Mouse (Mus musculus) MEL (cell line): Measurements from ENCODE around the gene Chrm3. TPM values are rescaled to one million over a fixed set of nuclear protein-coding genes. Genes with fewer than 3 reads are reported as not detected.

ENCODE experiments used
- DNase-seq: peaks from one replicate; pipeline ENCODE4 v3.0.0; 2011; ENCODE audit warnings: low read depth, low spot score
- H3K27ac ChIP-seq: 2 replicates; pipeline ENCODE4 v1.5.1; 2012; ENCODE audit warnings: low read depth, mild to moderate bottlenecking, control low read depth, low read length, moderate library complexity; ENCODE audit not compliant: control insufficient read depth
- H3K27me3 ChIP-seq, 2 experiments: fragments of 150-350 bp in 1 of 2; sonication (generic) in 1 of 2; 2 replicates each; pipeline ENCODE4 v1.6.1; 2012; ENCODE audit warnings: low read length in 2 of 2, mild to moderate bottlenecking in 2 of 2, improper control_type of control experiment in 1 of 2, moderate library complexity in 1 of 2; ENCODE audit not compliant: insufficient read depth in 2 of 2, control insufficient read depth in 1 of 2
- H3K36me3 ChIP-seq, 2 experiments: 2 replicates each; pipeline ENCODE4 v1.6.1; 2012 to 2014; ENCODE audit warnings: low read length in 2 of 2, improper control_type of control experiment in 1 of 2, inconsistent platforms in 1 of 2, mild to moderate bottlenecking in 1 of 2; ENCODE audit not compliant: insufficient read depth in 2 of 2, control insufficient read depth in 1 of 2
- H3K4me1 ChIP-seq, 2 experiments: fragments of 150-350 bp in 1 of 2; sonication (generic) in 1 of 2; 2 replicates each; pipeline ENCODE4 v1.6.1; 2012; ENCODE audit warnings: low read length in 2 of 2, improper control_type of control experiment in 1 of 2, mild to moderate bottlenecking in 1 of 2; ENCODE audit not compliant: insufficient read depth in 2 of 2, control insufficient read depth in 1 of 2
- H3K4me3 ChIP-seq, 2 experiments: fragments of 150-350 bp in 1 of 2; sonication (generic) in 1 of 2; 2 replicates each; pipeline ENCODE4 v1.5.1; 2012; ENCODE audit warnings: low read depth in 2 of 2, low read length in 2 of 2, mild to moderate bottlenecking in 2 of 2, moderate library complexity in 2 of 2, control low read depth in 1 of 2, improper control_type of control experiment in 1 of 2; ENCODE audit not compliant: control insufficient read depth in 1 of 2, insufficient read depth in 1 of 2
- H3K79me2 ChIP-seq: 2 replicates; pipeline ENCODE4 v1.6.1; 2012; ENCODE audit warnings: mild to moderate bottlenecking, low read length, moderate library complexity; ENCODE audit not compliant: control insufficient read depth, poor library complexity, insufficient read depth
- H3K9ac ChIP-seq: 2 replicates; pipeline ENCODE4 v1.6.1; 2012; ENCODE audit warnings: low read depth, mild to moderate bottlenecking, control low read depth, low read length, moderate library complexity; ENCODE audit not compliant: control insufficient read depth, poor library complexity, severe bottlenecking
- H3K9me3 ChIP-seq: fragments of 150-350 bp; sonication (generic); replicated peaks from 2 replicates; pipeline ENCODE4 v1.6.1; 2012; ENCODE audit warnings: mild to moderate bottlenecking, low read length, improper control_type of control experiment, moderate library complexity; ENCODE audit not compliant: insufficient read depth
- BHLHE40 ChIP-seq: IDR thresholded peaks from 2 replicates; pipeline ENCODE4 v1.6.1; 2012; ENCODE audit warnings: low read depth, mild to moderate bottlenecking, inconsistent platforms, low read length, improper control_type of control experiment, borderline replicate concordance
- CHD2 ChIP-seq: IDR thresholded peaks from 2 replicates; pipeline ENCODE4 v1.6.1; 2011; ENCODE audit warnings: low read length, improper control_type of control experiment
- CTCF ChIP-seq, 3 experiments: IDR thresholded peaks in 2 of 3; conservative IDR thresholded peaks in 1 of 3; 2 replicates each; pipeline ENCODE4 v1.5.1; 2011 to 2012; ENCODE audit warnings: low read length in 3 of 3, low read depth in 2 of 3, mild to moderate bottlenecking in 2 of 3, improper control_type of control experiment in 1 of 3, inconsistent platforms in 1 of 3, mixed read lengths in 1 of 3, moderate library complexity in 1 of 3; ENCODE audit not compliant: control insufficient read depth in 1 of 3, insufficient read depth in 1 of 3, poor library complexity in 1 of 3, severe bottlenecking in 1 of 3
- E2F4 ChIP-seq: IDR thresholded peaks from 2 replicates; pipeline ENCODE4 v1.6.1; 2011; ENCODE audit warnings: low read depth, low read length, improper control_type of control experiment, borderline replicate concordance
- EP300 ChIP-seq, 2 experiments: IDR thresholded peaks; 2 replicates each; pipeline ENCODE4 v1.6.1; 2011; ENCODE audit warnings: improper control_type of control experiment in 2 of 2, low read length in 2 of 2, low read depth in 1 of 2, mild to moderate bottlenecking in 1 of 2
- HCFC1 ChIP-seq: IDR thresholded peaks from 2 replicates; pipeline ENCODE4 v1.6.1; 2012; ENCODE audit warnings: low read depth, mild to moderate bottlenecking, inconsistent platforms, low read length, improper control_type of control experiment, moderate library complexity
- JUND ChIP-seq: IDR thresholded peaks from 2 replicates; pipeline ENCODE4 v1.6.1; 2011; ENCODE audit warnings: low read depth, mild to moderate bottlenecking, improper control_type of control experiment, low read length
- KAT2A ChIP-seq: conservative IDR thresholded peaks from 2 replicates; pipeline ENCODE4 v1.6.1; 2012; ENCODE audit warnings: low read depth, low read length, improper control_type of control experiment, inconsistent platforms
- MAFK ChIP-seq: IDR thresholded peaks from 2 replicates; pipeline ENCODE4 v1.6.1; 2011; ENCODE audit warnings: low read depth, mild to moderate bottlenecking, low read length, improper control_type of control experiment, borderline replicate concordance
- MAX ChIP-seq: IDR thresholded peaks from 2 replicates; pipeline ENCODE4 v1.6.1; 2011; ENCODE audit warnings: low read length, improper control_type of control experiment
- MEF2A ChIP-seq: IDR thresholded peaks from 2 replicates; pipeline ENCODE4 v1.6.1; 2014; ENCODE audit warnings: low read depth, mild to moderate bottlenecking, inconsistent platforms, low read length, improper control_type of control experiment; ENCODE audit not compliant: poor library complexity, insufficient replicate concordance, severe bottlenecking; ENCODE audit errors: extremely low read depth
- MXI1 ChIP-seq: IDR thresholded peaks from 2 replicates; pipeline ENCODE4 v1.6.1; 2011; ENCODE audit warnings: mild to moderate bottlenecking, low read depth, low read length, improper control_type of control experiment
- MYB ChIP-seq: IDR thresholded peaks from 2 replicates; pipeline ENCODE4 v1.6.1; 2011; ENCODE audit warnings: mild to moderate bottlenecking, low read depth, low read length, improper control_type of control experiment
- NELFE ChIP-seq: IDR thresholded peaks from 2 replicates; pipeline ENCODE4 v1.6.1; 2011; ENCODE audit warnings: low read depth, low read length, improper control_type of control experiment
- NRF1 ChIP-seq: IDR thresholded peaks from 2 replicates; pipeline ENCODE4 v1.6.1; 2014; ENCODE audit warnings: low read depth, mild to moderate bottlenecking, inconsistent platforms, low read length, improper control_type of control experiment, moderate library complexity; ENCODE audit not compliant: poor library complexity, insufficient read depth, severe bottlenecking
- POLR2A ChIP-seq, 2 experiments: IDR thresholded peaks; 2 replicates each; pipeline ENCODE4 v1.6.1; 2011 to 2012; ENCODE audit warnings: low read length in 2 of 2, mild to moderate bottlenecking in 2 of 2, control low read depth in 1 of 2, improper control_type of control experiment in 1 of 2, low read depth in 1 of 2, moderate library complexity in 1 of 2; ENCODE audit not compliant: control insufficient read depth in 1 of 2, insufficient read depth in 1 of 2, poor library complexity in 1 of 2
- POLR2AphosphoS2 ChIP-seq: IDR thresholded peaks from 2 replicates; pipeline ENCODE4 v1.6.1; 2011; ENCODE audit warnings: low read length, improper control_type of control experiment
- POLR2AphosphoS5 ChIP-seq: IDR thresholded peaks from 2 replicates; pipeline ENCODE4 v1.6.1; 2012; ENCODE audit warnings: low read depth, borderline replicate concordance, mild to moderate bottlenecking, inconsistent platforms, low read length, moderate library complexity, mixed read lengths
- SIN3A ChIP-seq: IDR thresholded peaks from 2 replicates; pipeline ENCODE4 v1.6.1; 2012; ENCODE audit warnings: low read length, improper control_type of control experiment, inconsistent platforms
- SMC3 ChIP-seq: IDR thresholded peaks from 2 replicates; pipeline ENCODE4 v1.6.1; 2011; ENCODE audit warnings: low read depth, low read length, improper control_type of control experiment
- TAL1 ChIP-seq: IDR thresholded peaks from 2 replicates; pipeline ENCODE4 v1.6.1; 2012; ENCODE audit warnings: mild to moderate bottlenecking, inconsistent platforms, low read length, moderate library complexity, mixed read lengths
- TBP ChIP-seq: IDR thresholded peaks from 2 replicates; pipeline ENCODE4 v1.8.0; 2011; ENCODE audit warnings: low read depth, low read length, improper control_type of control experiment
- UBTF ChIP-seq: IDR thresholded peaks from 2 replicates; pipeline ENCODE4 v1.6.1; 2012; ENCODE audit warnings: low read depth, mild to moderate bottlenecking, inconsistent platforms, low read length, improper control_type of control experiment, moderate library complexity, borderline replicate concordance; ENCODE audit not compliant: insufficient read depth
- USF2 ChIP-seq, 2 experiments: IDR thresholded peaks; 2 replicates each; pipeline ENCODE4 v1.6.1; 2011 to 2012; ENCODE audit warnings: improper control_type of control experiment in 2 of 2, low read length in 2 of 2, borderline replicate concordance in 1 of 2, inconsistent platforms in 1 of 2, low read depth in 1 of 2, mild to moderate bottlenecking in 1 of 2; ENCODE audit not compliant: insufficient read depth in 1 of 2
- ZC3H11A ChIP-seq: IDR thresholded peaks from 2 replicates; pipeline ENCODE4 v1.6.1; 2012; ENCODE audit warnings: low read depth, mild to moderate bottlenecking, inconsistent platforms, low read length, improper control_type of control experiment
- ZNF384 ChIP-seq: IDR thresholded peaks from 2 replicates; pipeline ENCODE4 v1.6.1; 2012; ENCODE audit warnings: low read depth, mild to moderate bottlenecking, inconsistent platforms, low read length, improper control_type of control experiment
- polyA plus RNA-seq, 2 experiments: library from polyadenylated mRNA; stranded (reverse) in 1 of 2; unstranded in 1 of 2; fragments of >175 nt in 1 of 2; fragments of >200 nt in 1 of 2; gene quantifications; 2 replicates each; pipeline versions ENCODE4 v1.2.1 to v1.2.4; 2012; ENCODE audit warnings: low replicate concordance in 2 of 2, low read depth in 1 of 2; ENCODE audit not compliant: insufficient read length in 2 of 2, insufficient read depth in 1 of 2, missing spikeins in 1 of 2
- total RNA-seq: library from RNA; depleted of rRNA; stranded (reverse); fragments of 300-350 nt; gene quantifications from 2 replicates; pipeline ENCODE4 v1.2.3, GENCODE M21; 2012

Gene Chrm3
- total and polyA plus RNA-seq, 3 experiments = not detected

DNA sequence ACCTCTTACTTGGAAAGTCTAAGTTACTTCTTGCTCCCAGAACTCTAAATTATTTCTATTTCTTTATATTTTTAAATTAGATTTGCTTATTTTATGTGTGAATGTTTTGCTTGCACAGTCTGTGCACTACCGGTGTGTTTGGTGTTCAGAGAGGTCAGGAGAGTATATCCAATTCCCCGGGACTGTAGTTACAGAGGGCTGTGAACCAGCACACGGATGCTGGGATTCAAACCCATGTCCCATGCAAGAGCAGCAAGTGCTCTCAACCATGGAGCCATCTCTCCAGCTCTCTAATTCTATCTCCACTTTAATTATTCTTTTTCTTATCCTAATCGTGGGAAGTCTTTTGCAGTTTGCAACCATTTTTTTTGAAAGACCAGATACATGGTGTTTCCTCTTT lies 478.7 kb downstream of the Chrm3 start:
- TF ChIP-seq KAT2A = no peak
- no peak for TF ChIP-seq CHD2
- no peak for TF ChIP-seq TBP
- no peak for TF ChIP-seq MYB
- no peak for TF ChIP-seq HCFC1
- TF ChIP-seq BHLHE40 = no peak
- no peak for TF ChIP-seq ZNF384
- no peak for TF ChIP-seq POLR2AphosphoS2
- no peak for TF ChIP-seq SIN3A
- TF ChIP-seq POLR2A (IDR thresholded peaks at IDR 0.05; ENCODE audit: control insufficient read depth in 1 of 2, insufficient read depth in 1 of 2, low read depth in 1 of 2, low read length in 2 of 2, poor library complexity in 1 of 2) = no peak
- TF ChIP-seq CTCF (IDR thresholded peaks at IDR 0.05 in 2 of 3, conservative IDR thresholded peaks at IDR 0.05 in 1 of 3; ENCODE audit: control insufficient read depth in 1 of 3, insufficient read depth in 1 of 3, low read depth in 2 of 3, low read length in 3 of 3, poor library complexity in 1 of 3, severe bottlenecking in 1 of 3) = no peak
- no peak for TF ChIP-seq JUND
- TF ChIP-seq E2F4 = no peak
- TF ChIP-seq USF2 (IDR thresholded peaks at IDR 0.05; ENCODE audit: borderline replicate concordance in 1 of 2, insufficient read depth in 1 of 2, low read depth in 1 of 2, low read length in 2 of 2) = no peak
- no peak for TF ChIP-seq MAX
- no peak for TF ChIP-seq NRF1
- TF ChIP-seq MEF2A = no peak
- no peak for TF ChIP-seq UBTF
- no peak for DNase-seq
- no peaks in the 10 kb centered on the region for H3K9me3 ChIP-seq
- H3K9ac ChIP-seq = no peak overlapping the region
- no peaks in the 10 kb centered on the region for H3K27me3 ChIP-seq
- H3K27ac ChIP-seq = no peak overlapping the region
- no peaks in the 10 kb centered on the region for H3K36me3 ChIP-seq
- no peak overlapping the region for H3K4me3 ChIP-seq
- H3K4me1 ChIP-seq = no peaks in the 10 kb centered on the region
- no peaks in the 10 kb centered on the region for H3K79me2 ChIP-seq

DNA sequence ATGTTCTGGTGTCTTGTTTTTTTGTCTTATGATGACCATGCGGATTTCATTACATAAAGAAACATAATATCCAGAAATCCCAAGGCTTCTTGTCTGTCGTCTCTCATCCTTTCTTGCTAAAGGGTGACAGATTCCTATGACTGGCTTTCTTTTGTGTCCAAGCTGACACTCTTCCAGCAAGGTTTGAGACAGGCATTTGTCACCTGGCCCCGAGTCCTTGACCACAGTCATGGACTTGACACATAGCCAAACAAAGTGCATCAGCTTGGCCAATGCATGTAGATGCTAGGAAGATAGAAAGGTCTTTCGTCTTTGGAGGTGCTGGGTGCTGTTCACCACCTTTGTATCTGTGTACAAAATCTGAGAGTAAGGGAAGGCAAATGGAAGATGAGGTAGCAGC lies 480.2 kb downstream of the Chrm3 start:
- TF ChIP-seq POLR2AphosphoS5 = no peak
- TF ChIP-seq MAFK = no peak
- TF ChIP-seq MXI1 = no peak
- TF ChIP-seq MYB = no peak
- no peak for TF ChIP-seq KAT2A
- TF ChIP-seq SMC3 = no peak
- no peak for TF ChIP-seq CTCF (IDR thresholded peaks at IDR 0.05 in 2 of 3, conservative IDR thresholded peaks at IDR 0.05 in 1 of 3; ENCODE audit: control insufficient read depth in 1 of 3, insufficient read depth in 1 of 3, low read depth in 2 of 3, low read length in 3 of 3, poor library complexity in 1 of 3, severe bottlenecking in 1 of 3)
- no peak for TF ChIP-seq EP300 (IDR thresholded peaks at IDR 0.05; ENCODE audit: low read depth in 1 of 2, low read length in 2 of 2)
- TF ChIP-seq UBTF = no peak
- TF ChIP-seq TAL1 = no peak
- TF ChIP-seq TBP = no peak
- TF ChIP-seq NELFE = no peak
- TF ChIP-seq E2F4 = no peak
- no peak for TF ChIP-seq ZC3H11A
- TF ChIP-seq, all 39 proteins: peak for 0
- Histone ChIP-seq H3K27ac (no peak overlapping the region), H3K9me3 (no peaks in the 10 kb centered on the region), H3K9ac (no peak overlapping the region), H3K4me3 (no peak overlapping the region), H3K4me1 (no peaks in the 10 kb centered on the region), H3K27me3 (no peaks in the 10 kb centered on the region), H3K79me2 (no peaks in the 10 kb centered on the region), H3K36me3 (no peaks in the 10 kb centered on the region)
- no peak for DNase-seq
